Mouse (Mus musculus) midbrain, embryonic 14.5 days (tissue): ENCODE data around the gene Nfatc4. TPM values are rescaled to one million over a fixed set of nuclear protein-coding genes. Genes with fewer than 3 reads are reported as not detected.

ENCODE experiments used
- ATAC-seq: fragments of 200-750 bp; cut with Nextera tagmentation; 2 replicates; pipeline ENCODE4 v1.8.0; 2017; ENCODE audit warnings: moderate number of reproducible peaks, moderate library complexity; ENCODE audit not compliant: low FRiP score, low TSS enrichment
- DNase-seq: peaks from one replicate; pipeline ENCODE4 v3.0.0-alpha.2; 2015
- H3K27ac ChIP-seq: fragments of 300-500 bp; sonication (generic); replicated peaks from 2 replicates; pipeline ENCODE4 v1.5.1; 2014; ENCODE audit warnings: mild to moderate bottlenecking, low read depth, low read length, moderate library complexity
- H3K27me3 ChIP-seq: fragments of 300-500 bp; sonication (generic); 2 replicates; pipeline ENCODE4 v1.6.1; 2014; ENCODE audit warnings: low read length, control low read depth, mixed read lengths; ENCODE audit not compliant: control insufficient read depth, insufficient read depth
- H3K36me3 ChIP-seq: fragments of 300-500 bp; sonication (generic); 2 replicates; pipeline ENCODE4 v1.6.1; 2014; ENCODE audit warnings: low read length, control low read depth; ENCODE audit not compliant: control insufficient read depth, insufficient read depth
- H3K4me1 ChIP-seq: fragments of 300-500 bp; sonication (generic); 2 replicates; pipeline ENCODE4 v1.6.1; 2014; ENCODE audit warnings: mild to moderate bottlenecking, antibody characterized with exemption, low read length, control low read depth; ENCODE audit not compliant: control insufficient read depth, insufficient read depth
- H3K4me2 ChIP-seq: fragments of 300-500 bp; sonication (generic); 2 replicates; pipeline ENCODE4 v1.6.1; 2014; ENCODE audit warnings: mild to moderate bottlenecking, low read length, moderate library complexity
- H3K4me3 ChIP-seq: fragments of 300-500 bp; sonication (generic); replicated peaks from 2 replicates; pipeline ENCODE4 v1.5.1; 2014; ENCODE audit warnings: low read depth, low read length
- H3K9ac ChIP-seq: fragments of 300-500 bp; sonication (generic); replicated peaks from 2 replicates; pipeline ENCODE4 v1.6.1; 2014; ENCODE audit warnings: mild to moderate bottlenecking, low read length, moderate library complexity
- H3K9me3 ChIP-seq: fragments of 300-500 bp; sonication (generic); 2 replicates; pipeline ENCODE4 v1.6.1; 2016; ENCODE audit warnings: low read length, control low read depth, mixed read lengths; ENCODE audit not compliant: control insufficient read depth
- WGBS: fragments of 180-500 bp; shearing (Covaris S2); extraction: QIAGEN DNeasy Blood & Tissue Kit; methylation state at CpG from one replicate; pipeline ENCODE4 v1.1.7; 2014; 5-methylcytosine and 5-hydroxymethylcytosine counted together
- polyA plus RNA-seq: library from polyadenylated mRNA; unstranded; fragments of >200 nt; fragmentation: Nextera tagmentation; extraction: Ambion mirVana; gene quantifications from 2 replicates; pipeline ENCODE4 v1.2.1, GENCODE M21; 2014

Nfatc4 gene
- polyA plus RNA-seq, 1 experiment from 2014 or later = 8.7 TPM

GRCm38 (mm10) chr14:55838312-55838711, 15.4 kb downstream of the Nfatc4 start:
- H3K27me3 ChIP-seq = no peaks in the 10 kb centered on the region
- DNase-seq (no peak), ATAC-seq (no peak)
- H3K4me2 ChIP-seq = no peak overlapping the region
- H3K4me1 ChIP-seq = no peaks in the 10 kb centered on the region
- no peak overlapping the region for H3K4me3 ChIP-seq
- H3K9me3 ChIP-seq = no peaks in the 10 kb centered on the region
- H3K9ac ChIP-seq = no peak overlapping the region
- 83% methylated on average over 5 of the region's 5 CpGs for WGBS
- H3K27ac ChIP-seq = no peak overlapping the region
- H3K36me3 ChIP-seq = no peaks in the 10 kb centered on the region

DNA sequence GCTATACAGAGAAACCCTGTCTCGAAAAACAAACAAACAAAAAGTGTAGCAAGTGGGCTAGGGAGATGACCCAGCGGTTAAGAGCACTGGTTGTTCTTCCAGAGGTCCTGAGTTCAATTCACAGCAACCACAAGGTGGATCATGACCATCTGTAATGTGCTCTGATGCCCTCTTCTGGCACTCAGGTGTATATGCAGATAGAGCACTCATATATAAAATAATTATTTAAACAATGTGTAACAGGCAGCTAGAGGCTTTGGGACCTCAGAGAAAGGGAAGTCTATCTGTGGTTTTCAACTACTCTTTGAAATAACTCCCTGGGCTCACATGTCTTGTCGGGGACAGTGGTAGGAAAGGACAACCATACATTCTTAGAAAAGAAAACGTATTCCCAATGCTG, 15.8 kb downstream of the Nfatc4 start:
- H3K36me3 ChIP-seq = no peaks in the 10 kb centered on the region
- H3K27ac ChIP-seq = no peak overlapping the region
- H3K9ac ChIP-seq = no peak overlapping the region
- no peaks in the 10 kb centered on the region for H3K27me3 ChIP-seq
- no peaks in the 10 kb centered on the region for H3K4me1 ChIP-seq
- no peaks in the 10 kb centered on the region for H3K9me3 ChIP-seq
- no peak for DNase-seq
- 85% methylated on average over 4 of the region's 4 CpGs for WGBS
- no peak overlapping the region for H3K4me3 ChIP-seq
- ATAC-seq = no peak
- no peak overlapping the region for H3K4me2 ChIP-seq

DNA sequence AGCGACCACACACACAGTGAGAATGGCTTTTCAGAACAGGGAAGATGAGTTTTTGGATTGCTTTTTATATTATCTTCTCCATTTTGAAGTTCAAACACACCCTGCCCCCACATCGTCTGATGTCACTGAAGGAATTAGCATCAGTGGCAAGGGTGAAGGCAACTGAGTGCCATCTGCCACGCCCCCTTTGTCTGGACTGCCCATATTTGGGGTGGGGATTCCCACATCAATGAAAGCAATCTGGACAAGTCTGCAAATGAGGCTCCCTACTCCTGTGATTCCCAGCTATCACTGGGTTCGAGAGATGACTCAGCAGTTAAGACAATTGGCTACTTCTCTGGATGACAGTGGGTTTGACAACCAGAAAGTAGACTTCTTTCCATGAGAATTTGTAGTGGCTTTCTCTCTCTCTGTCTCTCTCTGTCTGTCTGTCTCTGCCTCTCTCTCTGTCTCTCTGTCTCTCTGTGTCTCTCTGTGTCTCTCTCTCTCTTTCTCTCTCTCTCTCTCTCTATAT, 18.0 kb downstream of the Nfatc4 start:
- H3K27ac ChIP-seq = no peak overlapping the region
- no peaks in the 10 kb centered on the region for H3K4me1 ChIP-seq
- H3K4me2 ChIP-seq = no peak overlapping the region
- ATAC-seq (no peak), DNase-seq (no peak)
- H3K27me3 ChIP-seq = no peaks in the 10 kb centered on the region
- H3K9ac ChIP-seq = no peak overlapping the region
- no peak overlapping the region for H3K4me3 ChIP-seq
- 61% methylated on average over 4 of the region's 4 CpGs for WGBS
- H3K36me3 ChIP-seq = no peaks in the 10 kb centered on the region
- H3K9me3 ChIP-seq = no peaks in the 10 kb centered on the region

DNA sequence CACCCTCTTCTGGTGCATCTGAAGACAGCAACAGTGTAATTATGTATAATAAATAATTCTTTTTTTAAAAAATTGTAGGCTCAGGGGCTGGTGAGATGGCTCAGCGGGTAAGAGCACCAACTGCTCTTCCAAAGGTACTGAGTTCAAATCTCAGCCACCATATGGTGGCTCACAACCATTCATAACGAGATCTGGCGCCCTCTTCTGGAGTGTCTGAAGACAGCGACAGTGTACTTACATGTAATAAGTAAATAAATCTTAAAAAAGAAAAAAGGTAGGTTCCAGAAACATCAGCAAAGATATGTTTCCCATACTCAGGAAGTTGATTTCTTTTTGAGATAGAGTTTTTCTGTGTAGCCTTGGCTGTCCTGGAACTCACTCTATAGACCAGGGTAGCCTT, 19.9 kb downstream of the Nfatc4 start:
- Histone ChIP-seq H3K4me2 (no peak overlapping the region), H3K36me3 (no peaks in the 10 kb centered on the region), H3K4me1 (no peaks in the 10 kb centered on the region), H3K27ac (no peak overlapping the region), H3K27me3 (no peaks in the 10 kb centered on the region), H3K9ac (no peak overlapping the region), H3K9me3 (no peaks in the 10 kb centered on the region), H3K4me3 (no peak overlapping the region)
- ATAC-seq (no peak), DNase-seq (no peak)
- WGBS = 85% methylated on average over 4 of the region's 4 CpGs

- no peaks in the 10 kb centered on the region for H3K4me1 ChIP-seq
- no peaks in the 10 kb centered on the region for H3K27me3 ChIP-seq
- no peaks in the 10 kb centered on the region for H3K36me3 ChIP-seq
- no peak overlapping the region for H3K9ac ChIP-seq
- no peak for ATAC-seq
- H3K27ac ChIP-seq = no peak overlapping the region
- no peak overlapping the region for H3K4me3 ChIP-seq
- no peak overlapping the region for H3K4me2 ChIP-seq
- no peak for DNase-seq
- no peaks in the 10 kb centered on the region for H3K9me3 ChIP-seq
- 85% methylated on average over 9 of the region's 9 CpGs for WGBS
These were observed 22.8 kb downstream of the Nfatc4 start for GRCm38 (mm10) chr14:55845506-55846294.

DNA sequence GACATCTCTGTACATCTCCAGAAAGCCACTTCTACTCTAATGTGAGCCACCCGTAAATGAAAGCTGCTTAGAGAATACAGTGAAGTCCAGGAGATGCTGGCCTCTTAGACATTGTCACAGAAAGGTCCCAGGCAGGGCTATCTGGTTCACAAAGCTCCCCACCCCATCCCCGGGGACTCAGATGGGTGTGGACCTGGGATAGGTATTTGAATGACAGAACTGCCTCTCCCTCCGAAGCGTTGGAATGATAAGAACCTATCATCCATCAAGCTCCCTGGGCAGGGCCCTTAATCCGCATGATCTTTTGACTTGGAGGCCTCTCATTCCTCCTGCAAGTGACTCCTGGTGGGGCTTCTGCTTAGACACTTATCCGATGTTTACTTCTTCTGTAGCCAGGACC, 27.9 kb downstream of the Nfatc4 start:
- H3K9me3 ChIP-seq = no peaks in the 10 kb centered on the region
- H3K27ac ChIP-seq = no peak overlapping the region
- H3K4me1 ChIP-seq = peaks cover 18% of the 10 kb centered on the region
- no peaks in the 10 kb centered on the region for H3K36me3 ChIP-seq
- H3K27me3 ChIP-seq = no peaks in the 10 kb centered on the region
- H3K4me3 ChIP-seq = no peak overlapping the region
- no peak overlapping the region for H3K9ac ChIP-seq
- WGBS = 74% methylated on average over 6 of the region's 6 CpGs
- DNase-seq (no peak), ATAC-seq (no peak)
- no peak overlapping the region for H3K4me2 ChIP-seq

DNA sequence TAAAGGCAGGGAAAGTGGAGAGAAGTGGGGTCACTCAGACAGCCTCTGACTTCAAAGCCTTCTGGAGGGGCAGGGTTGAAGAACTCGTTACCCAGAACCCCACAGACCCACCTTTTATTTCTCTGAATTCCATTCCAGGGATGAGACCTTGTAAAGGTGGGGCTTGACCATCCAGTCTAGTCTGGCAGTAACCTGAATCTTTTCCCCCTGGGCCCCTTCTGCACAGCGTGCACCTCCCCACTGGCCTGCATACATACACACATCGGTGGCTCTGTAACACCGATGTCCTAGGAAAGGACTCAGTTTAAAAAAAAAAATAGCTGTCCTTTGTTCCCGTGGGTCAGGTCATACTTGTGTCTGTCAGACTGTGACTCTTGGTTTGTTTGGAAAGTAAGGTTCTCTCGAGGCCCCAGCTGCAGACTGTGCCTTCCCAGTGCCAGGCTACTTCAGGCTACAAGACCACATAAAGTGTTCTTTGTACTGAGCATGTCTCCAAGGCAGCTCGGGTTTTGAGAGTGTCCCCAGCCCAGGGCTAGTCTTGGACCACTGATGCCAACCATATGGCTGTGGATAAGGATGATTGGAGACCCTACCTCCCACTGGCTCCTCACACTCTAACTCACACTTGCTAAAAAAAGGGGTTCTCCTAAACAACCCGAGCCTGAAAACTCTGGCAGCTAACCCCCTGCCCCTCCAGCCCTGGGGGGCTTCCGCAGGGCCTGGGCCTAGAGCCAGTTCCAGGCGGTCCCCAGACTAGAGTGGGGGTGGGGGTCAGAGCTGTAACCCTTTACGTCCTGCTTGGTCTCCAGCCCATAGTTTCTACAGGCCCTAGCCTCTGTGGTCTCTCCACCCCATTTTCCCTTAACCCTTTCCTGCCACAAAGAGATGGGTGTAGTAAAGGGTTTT, 30.0 kb downstream of the Nfatc4 start:
- Histone ChIP-seq H3K36me3 (no peaks in the 10 kb centered on the region), H3K4me3 (peak overlapping the region; percentile 70), H3K27me3 (no peaks in the 10 kb centered on the region), H3K9me3 (no peaks in the 10 kb centered on the region), H3K9ac (peak overlapping the region; percentile 79), H3K4me1 (peaks cover 37% of the 10 kb centered on the region), H3K4me2 (peak overlapping the region; percentile 80), H3K27ac (peak overlapping the region; percentile 87)
- DNase-seq (peak; percentile 72), ATAC-seq (peak; percentile 70)
- 3% methylated on average over 11 of the region's 11 CpGs for WGBS

GRCm38 (mm10) chr14:55853621-55854285, 30.8 kb downstream of the Nfatc4 start, which contains the start of gene Nynrin:
Gene Nynrin (plus strand): TSS chr14:55854010.
- DNase-seq (peak; percentile 87), ATAC-seq (peak; percentile 82)
- Histone ChIP-seq H3K4me3 (peak within 1 kb of the TSS; percentile 70), H3K27me3 (no peaks in the 10 kb centered on the region), H3K4me2 (peak within 1 kb of the TSS; percentile 80), H3K9me3 (no peaks in the 10 kb centered on the region), H3K4me1 (peaks cover 39% of the 10 kb centered on the region), H3K36me3 (no peaks in the 10 kb centered on the region), H3K27ac (peak within 1 kb of the TSS; percentile 87), H3K9ac (peak within 1 kb of the TSS; percentile 79)
- WGBS = under 1% methylated on average over 33 of the region's 33 CpGs
